Mouse (Mus musculus) heart, embryonic 15.5 days (tissue): ENCODE data around the gene Arl14ep. TPM values are rescaled to one million over a fixed set of nuclear protein-coding genes. Genes with fewer than 3 reads are reported as not detected.
A peak's percentile ranks its signal among the peaks of the same experiment; 100 is the strongest.

Experiments
- ATAC-seq: fragments of 200-750 bp; cut with Nextera tagmentation; replicated peaks from 2 replicates; pipeline ENCODE4 v1.8.0; 2017; ENCODE audit warnings: low read depth, moderate TSS enrichment; ENCODE audit not compliant: insufficient number of reproducible peaks, insufficient read depth, low FRiP score
- H3K27ac ChIP-seq: fragments of 300-500 bp; sonication (generic); 2 replicates; pipeline ENCODE4 v1.5.1; 2015; ENCODE audit warnings: mild to moderate bottlenecking, inconsistent platforms
- H3K27me3 ChIP-seq: fragments of 300-500 bp; sonication (generic); 2 replicates; pipeline ENCODE4 v1.6.1; 2015; ENCODE audit warnings: inconsistent platforms
- H3K36me3 ChIP-seq: fragments of 300-500 bp; sonication (generic); 2 replicates; pipeline ENCODE4 v1.6.1; 2015; ENCODE audit warnings: mild to moderate bottlenecking, inconsistent platforms
- H3K4me1 ChIP-seq: fragments of 300-500 bp; sonication (generic); replicated peaks from 2 replicates; pipeline ENCODE4 v1.6.1; 2015; ENCODE audit warnings: inconsistent platforms
- H3K4me2 ChIP-seq: fragments of 300-500 bp; sonication (generic); 2 replicates; pipeline ENCODE4 v1.6.1; 2015; ENCODE audit warnings: inconsistent platforms, mild to moderate bottlenecking, moderate library complexity
- H3K4me3 ChIP-seq: fragments of 300-500 bp; sonication (generic); 2 replicates; pipeline ENCODE4 v1.5.1; 2015; ENCODE audit warnings: mild to moderate bottlenecking, inconsistent platforms
- H3K9ac ChIP-seq: fragments of 300-500 bp; sonication (generic); 2 replicates; pipeline ENCODE4 v1.6.1; 2015; ENCODE audit warnings: mild to moderate bottlenecking, inconsistent platforms
- H3K9me3 ChIP-seq: fragments of 300-500 bp; sonication (generic); replicated peaks from 2 replicates; pipeline ENCODE4 v1.6.1; 2016; ENCODE audit warnings: inconsistent platforms
- WGBS: fragments of 180-500 bp; shearing (Covaris S2); methylation state at CpG from one replicate; pipeline ENCODE4 v1.1.7; 2015; ENCODE audit warnings: mixed read lengths; 5-methylcytosine and 5-hydroxymethylcytosine counted together
- polyA plus RNA-seq: library from polyadenylated mRNA; unstranded; fragments of >200 nt; fragmentation: Nextera tagmentation; extraction: Ambion mirVana; gene quantifications from 2 replicates; pipeline ENCODE4 v1.2.1, GENCODE M21; 2015

Gene Arl14ep
- polyA plus RNA-seq, 1 experiment from 2014 or later, result 20.3 TPM

DNA sequence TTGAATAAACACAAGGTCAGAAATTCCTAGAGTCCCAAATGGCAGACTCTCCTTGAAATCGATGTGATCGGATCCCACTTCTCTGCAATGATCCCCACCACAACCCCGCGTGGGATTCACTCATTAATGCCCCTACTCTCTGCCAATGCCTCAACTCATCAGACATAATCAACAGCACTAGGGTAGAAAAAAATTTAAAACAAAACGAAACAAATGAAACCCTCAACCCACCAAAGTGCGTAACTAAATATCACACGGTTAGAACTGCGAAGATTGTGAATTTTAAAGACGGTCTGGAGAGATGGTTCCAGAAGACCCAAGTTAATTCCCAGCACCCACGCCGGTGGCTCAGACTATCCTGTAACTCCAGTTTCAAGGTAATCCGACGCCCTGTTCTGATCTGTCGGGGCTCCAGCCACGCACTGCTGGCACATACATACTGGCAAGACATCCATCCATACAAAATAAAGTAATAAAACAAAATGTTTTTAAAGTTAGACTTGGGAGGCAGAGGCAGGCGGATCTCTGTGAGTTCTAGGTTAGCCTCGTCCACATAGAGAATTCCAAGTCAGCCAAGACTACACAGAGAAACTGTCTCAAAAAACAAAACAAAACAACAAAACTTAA is 779 bp downstream of the Arl14ep start:
- WGBS, result 59% methylated on average over 17 of the region's 17 CpGs
- ATAC-seq, result no peak
- peaks cover 6% of the 10 kb centered on the region; the same call in 1 of the 2 replicates for H3K36me3 ChIP-seq

DNA sequence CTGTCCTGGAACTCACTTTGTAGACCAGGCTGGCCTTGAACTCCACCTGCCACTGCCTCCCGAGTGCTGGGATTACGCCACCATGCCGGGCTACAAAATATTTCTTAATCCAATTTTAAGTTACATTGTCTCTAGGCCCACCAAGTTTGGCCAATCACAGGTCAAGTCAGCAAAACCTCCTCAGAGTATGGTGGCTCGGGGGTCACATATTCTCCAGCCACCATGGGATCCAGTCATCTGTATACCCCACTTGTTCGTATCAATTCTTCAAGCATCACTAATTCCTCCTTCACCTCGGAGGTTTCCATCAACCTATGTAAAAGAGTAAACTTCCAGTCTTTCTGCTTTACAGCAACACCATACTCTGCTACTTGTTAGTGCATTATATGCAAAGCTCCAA is 1.4 kb downstream of the Arl14ep start:
- H3K4me3 ChIP-seq, result peak overlapping the region; percentile 75
- H3K4me1 ChIP-seq, result peaks cover 9% of the 10 kb centered on the region
- peak overlapping the region; percentile 73; the same call in 1 of the 2 replicates for H3K4me2 ChIP-seq
- H3K9ac ChIP-seq, result peak overlapping the region; percentile 28; the same call in 1 of the 2 replicates
- H3K27me3 ChIP-seq, result no peaks in the 10 kb centered on the region
- no peak for ATAC-seq
- H3K9me3 ChIP-seq, result no peaks in the 10 kb centered on the region
- H3K36me3 ChIP-seq, result peaks cover 10% of the 10 kb centered on the region; the same call in 1 of the 2 replicates
- H3K27ac ChIP-seq, result no peak overlapping the region
- WGBS, result 93% methylated on average over 6 of the region's 6 CpGs

More for the DNA sequence above, 779 bp downstream of the Arl14ep start:
- Histone ChIP-seq H3K9ac (peak overlapping the region; percentile 84), H3K27me3 (no peaks in the 10 kb centered on the region), H3K4me1 (peaks cover 9% of the 10 kb centered on the region), H3K27ac (no peak overlapping the region), H3K4me2 (peak overlapping the region; percentile 73), H3K4me3 (peak overlapping the region; percentile 75), H3K9me3 (no peaks in the 10 kb centered on the region)

DNA sequence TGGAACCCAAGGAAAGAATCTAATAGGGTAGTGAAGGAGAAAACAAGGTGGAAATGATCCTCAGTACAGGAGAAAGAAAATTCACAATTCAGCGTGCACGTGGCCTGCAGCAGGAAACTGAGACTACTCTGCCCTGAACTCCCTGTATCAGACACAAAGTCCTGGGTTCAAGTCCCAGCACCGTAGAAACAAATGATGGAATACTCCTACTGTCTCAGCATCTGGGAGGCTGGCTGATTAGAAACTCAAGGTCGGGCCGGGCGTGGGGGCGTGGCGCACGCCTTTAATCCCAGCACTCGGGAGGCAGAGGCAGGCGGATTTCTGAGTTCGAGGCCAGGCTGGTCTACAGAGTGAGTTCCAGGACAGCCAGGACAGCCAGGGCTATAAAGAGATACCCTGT is 3.3 kb downstream of the Arl14ep start:
- Histone ChIP-seq H3K27me3 (no peaks in the 10 kb centered on the region), H3K36me3 (peaks cover 27% of the 10 kb centered on the region), H3K9me3 (no peaks in the 10 kb centered on the region), H3K27ac (no peak overlapping the region), H3K4me1 (peaks cover 9% of the 10 kb centered on the region), H3K4me2 (no peak overlapping the region), H3K9ac (no peak overlapping the region), H3K4me3 (no peak overlapping the region)
- ATAC-seq, result no peak
- 97% methylated on average over 12 of the region's 12 CpGs for WGBS

DNA sequence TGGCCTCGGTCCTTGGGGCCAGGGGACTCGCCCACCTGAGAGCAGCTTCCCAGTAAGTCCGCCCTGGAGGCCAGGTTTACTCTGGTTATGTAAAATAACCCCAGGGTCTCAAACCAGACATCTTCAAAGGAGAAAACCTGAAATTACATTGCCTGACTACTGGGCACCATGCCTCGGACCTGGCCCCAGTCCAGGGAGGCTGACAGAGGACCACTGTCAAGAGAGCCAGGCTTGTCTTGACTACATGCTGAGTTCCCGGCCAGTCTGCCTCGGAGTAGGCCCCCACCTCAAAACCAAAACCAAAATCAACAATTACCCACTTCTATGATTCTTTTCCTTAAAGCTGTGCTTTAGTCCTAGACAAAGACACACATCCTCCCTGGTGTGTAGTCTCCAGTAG is 5.9 kb downstream of the Arl14ep start:
- no peaks in the 10 kb centered on the region for H3K27me3 ChIP-seq
- H3K27ac ChIP-seq, result no peak overlapping the region
- H3K9ac ChIP-seq, result no peak overlapping the region
- H3K4me2 ChIP-seq, result no peak overlapping the region
- no peak overlapping the region for H3K4me3 ChIP-seq
- no peak for ATAC-seq
- H3K36me3 ChIP-seq, result peaks cover 46% of the 10 kb centered on the region
- H3K4me1 ChIP-seq, result peaks cover 5% of the 10 kb centered on the region
- H3K9me3 ChIP-seq, result no peaks in the 10 kb centered on the region
- WGBS, result 77% methylated on average over 6 of the region's 6 CpGs

DNA sequence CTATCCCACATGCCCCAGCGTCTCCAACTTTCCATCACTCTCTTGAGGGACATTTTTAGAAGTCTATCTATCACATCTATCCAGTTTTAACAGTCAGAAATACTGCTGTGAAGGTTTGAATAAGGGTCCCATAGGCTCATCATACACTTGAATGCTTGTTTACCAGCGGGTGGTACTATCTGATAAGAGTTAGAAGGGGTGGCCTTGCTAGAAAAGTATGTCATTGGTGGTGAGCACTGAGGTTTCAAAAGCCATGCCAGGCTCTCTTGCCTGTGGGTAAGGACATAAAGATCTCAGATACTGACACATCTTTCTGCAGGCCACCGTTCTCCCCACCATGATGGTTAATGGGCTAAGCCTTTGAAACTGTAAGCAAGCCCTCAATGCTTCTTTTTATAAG is 10.7 kb downstream of the Arl14ep start:
- H3K9ac ChIP-seq, result no peak overlapping the region
- peaks cover 43% of the 10 kb centered on the region for H3K36me3 ChIP-seq
- no peak for ATAC-seq
- H3K4me3 ChIP-seq, result no peak overlapping the region
- no peak overlapping the region for H3K4me2 ChIP-seq
- H3K9me3 ChIP-seq, result no peaks in the 10 kb centered on the region
- H3K4me1 ChIP-seq, result no peaks in the 10 kb centered on the region
- H3K27me3 ChIP-seq, result no peaks in the 10 kb centered on the region
- no peak overlapping the region for H3K27ac ChIP-seq
- 87% methylated on average over 3 of the region's 3 CpGs for WGBS

DNA sequence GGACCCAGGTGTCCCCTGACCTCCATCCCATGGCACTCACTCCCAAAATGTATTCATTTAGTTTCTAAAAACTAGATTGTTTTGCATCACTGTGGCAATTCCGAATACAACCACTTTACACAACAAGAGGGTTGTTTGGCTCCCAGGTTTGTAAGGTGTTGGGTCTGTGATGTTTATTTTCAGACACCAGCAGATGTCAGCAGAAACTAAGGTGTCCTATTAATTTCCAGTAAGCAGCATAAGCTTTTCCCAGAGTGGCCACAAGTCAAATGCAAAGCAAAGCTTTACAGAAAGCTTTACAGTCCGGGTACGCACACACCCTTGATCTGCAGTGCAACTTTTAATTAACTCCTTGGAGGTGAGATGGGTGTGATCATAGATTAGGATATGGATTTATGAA is 12.6 kb downstream of the Arl14ep start:
- 78% methylated on average over 3 of the region's 3 CpGs for WGBS
- Histone ChIP-seq H3K4me1 (no peaks in the 10 kb centered on the region), H3K4me2 (no peak overlapping the region), H3K36me3 (peaks cover 28% of the 10 kb centered on the region), H3K9ac (no peak overlapping the region), H3K27me3 (no peaks in the 10 kb centered on the region), H3K4me3 (no peak overlapping the region), H3K27ac (no peak overlapping the region), H3K9me3 (no peaks in the 10 kb centered on the region)
- no peak for ATAC-seq

DNA sequence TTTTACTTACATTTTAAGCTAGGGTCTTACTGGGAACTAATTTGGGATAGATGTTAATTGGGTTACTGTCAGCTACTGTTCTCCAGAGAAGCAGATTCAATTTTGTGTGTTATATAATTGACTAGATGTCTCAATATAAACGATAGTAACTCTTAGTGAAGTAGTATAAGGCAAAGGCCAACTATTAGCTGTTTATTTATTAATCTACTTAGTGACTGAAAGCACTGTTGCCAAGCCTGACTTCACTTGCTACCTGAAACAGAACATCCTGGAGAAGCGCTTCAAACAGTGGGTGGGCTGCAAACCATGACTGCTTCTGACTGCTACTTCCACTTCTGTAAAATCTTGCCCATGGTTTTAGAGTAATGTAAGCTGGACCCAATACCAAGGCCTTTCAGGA is 13.2 kb downstream of the Arl14ep start:
- H3K36me3 ChIP-seq, result peaks cover 22% of the 10 kb centered on the region; the same call in 1 of the 2 replicates
- no peak overlapping the region for H3K9ac ChIP-seq
- no peak overlapping the region for H3K4me2 ChIP-seq
- H3K4me3 ChIP-seq, result no peak overlapping the region
- no peaks in the 10 kb centered on the region for H3K9me3 ChIP-seq
- WGBS, result 84% methylated on average over 2 of the region's 2 CpGs
- no peaks in the 10 kb centered on the region for H3K27me3 ChIP-seq
- H3K4me1 ChIP-seq, result no peaks in the 10 kb centered on the region
- H3K27ac ChIP-seq, result no peak overlapping the region
- ATAC-seq, result no peak

DNA sequence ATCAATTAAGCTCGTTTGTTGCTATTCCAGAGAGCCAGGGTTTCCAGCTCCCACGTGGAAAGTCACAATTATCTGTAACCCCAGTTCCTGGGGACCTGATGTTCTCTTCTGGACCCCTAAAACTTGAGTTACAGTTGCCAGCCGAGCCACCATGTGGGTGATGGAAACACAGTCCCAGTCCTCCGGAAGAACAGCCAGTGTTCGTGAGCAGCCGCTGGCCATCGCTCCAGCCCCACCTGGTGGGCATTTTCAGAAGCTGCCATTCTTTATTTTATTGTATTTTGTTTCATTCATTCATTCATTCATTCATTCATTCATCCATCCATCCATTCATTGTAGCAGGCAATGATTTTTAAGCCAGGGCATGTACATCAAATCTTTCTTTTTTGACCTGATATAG is 14.0 kb downstream of the Arl14ep start:
- WGBS, result 49% methylated on average over 7 of the region's 7 CpGs
- no peak overlapping the region for H3K9ac ChIP-seq
- no peak overlapping the region for H3K4me3 ChIP-seq
- H3K9me3 ChIP-seq, result no peaks in the 10 kb centered on the region
- H3K27me3 ChIP-seq, result no peaks in the 10 kb centered on the region
- H3K36me3 ChIP-seq, result peaks cover 15% of the 10 kb centered on the region; the same call in 1 of the 2 replicates
- ATAC-seq, result no peak
- no peaks in the 10 kb centered on the region for H3K4me1 ChIP-seq
- H3K27ac ChIP-seq, result no peak overlapping the region
- no peak overlapping the region for H3K4me2 ChIP-seq

DNA sequence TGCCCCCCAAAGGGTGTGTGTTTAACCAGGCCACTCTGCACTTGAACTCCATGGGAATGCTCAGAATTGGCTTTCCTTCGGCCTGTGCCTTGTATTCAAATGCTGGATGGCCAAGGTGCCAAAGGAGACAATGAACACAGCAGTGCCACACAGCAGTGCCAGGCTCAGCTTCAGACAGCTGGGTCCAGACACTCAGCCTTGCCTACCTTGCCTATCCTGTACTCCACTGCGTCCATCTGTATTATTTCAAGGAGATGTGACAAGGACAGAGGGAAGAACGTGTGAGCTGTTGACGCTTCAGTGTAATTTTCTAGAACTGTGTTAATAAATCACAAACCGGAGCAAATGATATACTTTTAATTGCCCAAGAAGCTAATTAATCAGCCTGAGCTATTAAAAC is 14.8 kb downstream of the Arl14ep start:
- WGBS, result 82% methylated on average over 5 of the region's 5 CpGs
- Histone ChIP-seq H3K4me1 (no peaks in the 10 kb centered on the region), H3K4me3 (no peak overlapping the region), H3K36me3 (peaks cover 7% of the 10 kb centered on the region; the same call in 1 of the 2 replicates), H3K27me3 (no peaks in the 10 kb centered on the region), H3K27ac (no peak overlapping the region), H3K4me2 (no peak overlapping the region), H3K9ac (no peak overlapping the region), H3K9me3 (no peaks in the 10 kb centered on the region)
- no peak for ATAC-seq

DNA sequence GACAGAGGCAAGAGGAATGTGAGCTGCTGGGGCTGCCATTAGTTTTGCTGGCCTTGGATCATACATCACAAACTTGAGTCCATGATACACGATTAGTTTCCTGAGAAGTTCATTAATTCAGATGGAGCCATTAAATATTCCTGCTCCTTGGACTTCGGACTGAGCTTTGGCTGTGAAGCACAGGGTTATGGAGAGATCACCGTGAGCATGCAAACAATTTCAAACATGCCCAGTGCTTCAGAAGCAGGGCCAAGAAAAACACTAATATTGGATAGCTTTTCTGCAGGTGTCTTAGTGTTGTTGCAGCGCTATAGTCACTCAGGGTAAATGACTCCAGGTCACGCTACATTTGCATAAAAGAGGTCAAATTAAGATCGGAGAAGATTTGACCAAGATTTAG is 15.3 kb downstream of the Arl14ep start:
- H3K27me3 ChIP-seq, result no peaks in the 10 kb centered on the region
- no peaks in the 10 kb centered on the region for H3K4me1 ChIP-seq
- H3K4me2 ChIP-seq, result no peak overlapping the region
- no peak overlapping the region for H3K9ac ChIP-seq
- no peaks in the 10 kb centered on the region for H3K9me3 ChIP-seq
- peaks cover 7% of the 10 kb centered on the region; the same call in 1 of the 2 replicates for H3K36me3 ChIP-seq
- 71% methylated on average over 6 of the region's 6 CpGs for WGBS
- no peak overlapping the region for H3K4me3 ChIP-seq
- no peak overlapping the region for H3K27ac ChIP-seq
- no peak for ATAC-seq

DNA sequence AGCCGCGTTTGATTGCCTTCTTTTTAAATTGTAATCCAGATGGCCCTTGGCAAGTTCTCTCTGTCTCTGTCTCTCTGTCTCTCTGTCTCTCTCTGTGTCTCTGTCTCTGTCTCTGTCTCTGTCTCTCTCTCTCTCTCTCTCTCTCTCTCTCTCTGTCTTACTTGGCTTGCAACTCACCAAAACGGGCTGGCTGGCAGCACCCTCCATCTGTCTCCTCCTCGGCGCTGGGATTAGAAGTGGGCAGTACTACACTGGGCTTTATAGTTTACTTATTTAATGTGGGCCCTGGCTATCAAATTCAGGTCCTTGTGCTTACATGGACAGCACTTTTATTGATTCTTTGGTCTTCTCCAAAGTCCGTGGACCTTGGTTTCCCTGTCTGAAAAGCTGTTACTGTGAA is 18.1 kb downstream of the Arl14ep start:
- 52% methylated on average over 6 of the region's 6 CpGs for WGBS
- Histone ChIP-seq H3K4me3 (no peak overlapping the region), H3K36me3 (no peaks in the 10 kb centered on the region), H3K27ac (no peak overlapping the region), H3K9ac (no peak overlapping the region), H3K9me3 (no peaks in the 10 kb centered on the region), H3K4me1 (no peaks in the 10 kb centered on the region), H3K27me3 (no peaks in the 10 kb centered on the region), H3K4me2 (no peak overlapping the region)
- no peak for ATAC-seq

DNA sequence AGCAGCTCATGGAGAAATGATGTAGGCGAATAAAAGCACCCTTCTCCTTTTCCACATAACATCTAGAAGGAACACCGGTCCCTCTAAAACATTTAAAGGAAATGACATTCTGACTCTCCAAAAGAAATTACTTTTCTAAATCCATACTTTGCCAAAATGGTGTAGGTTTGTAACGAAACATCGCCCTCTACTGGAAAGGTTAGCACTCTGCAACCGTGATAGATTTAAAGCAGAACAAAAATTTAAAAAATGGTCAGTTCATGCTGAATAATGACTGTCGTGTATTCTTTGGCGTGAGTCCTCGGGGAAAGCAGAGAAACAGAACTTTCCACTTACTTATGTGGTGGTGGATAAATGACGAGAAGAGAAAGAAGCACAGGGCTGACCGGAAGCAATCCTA is 18.6 kb downstream of the Arl14ep start:
- no peak for ATAC-seq
- 12% methylated on average over 10 of the region's 10 CpGs for WGBS

More for the DNA sequence above, 18.6 kb downstream of the Arl14ep start:
- Histone ChIP-seq H3K9ac (no peak overlapping the region), H3K27ac (no peak overlapping the region), H3K4me2 (no peak overlapping the region), H3K4me3 (no peak overlapping the region), H3K4me1 (no peaks in the 10 kb centered on the region), H3K9me3 (no peaks in the 10 kb centered on the region), H3K27me3 (no peaks in the 10 kb centered on the region), H3K36me3 (no peaks in the 10 kb centered on the region)
